ENCODE assay signal across 1 mouse cellular context in the genomic region with DNA sequence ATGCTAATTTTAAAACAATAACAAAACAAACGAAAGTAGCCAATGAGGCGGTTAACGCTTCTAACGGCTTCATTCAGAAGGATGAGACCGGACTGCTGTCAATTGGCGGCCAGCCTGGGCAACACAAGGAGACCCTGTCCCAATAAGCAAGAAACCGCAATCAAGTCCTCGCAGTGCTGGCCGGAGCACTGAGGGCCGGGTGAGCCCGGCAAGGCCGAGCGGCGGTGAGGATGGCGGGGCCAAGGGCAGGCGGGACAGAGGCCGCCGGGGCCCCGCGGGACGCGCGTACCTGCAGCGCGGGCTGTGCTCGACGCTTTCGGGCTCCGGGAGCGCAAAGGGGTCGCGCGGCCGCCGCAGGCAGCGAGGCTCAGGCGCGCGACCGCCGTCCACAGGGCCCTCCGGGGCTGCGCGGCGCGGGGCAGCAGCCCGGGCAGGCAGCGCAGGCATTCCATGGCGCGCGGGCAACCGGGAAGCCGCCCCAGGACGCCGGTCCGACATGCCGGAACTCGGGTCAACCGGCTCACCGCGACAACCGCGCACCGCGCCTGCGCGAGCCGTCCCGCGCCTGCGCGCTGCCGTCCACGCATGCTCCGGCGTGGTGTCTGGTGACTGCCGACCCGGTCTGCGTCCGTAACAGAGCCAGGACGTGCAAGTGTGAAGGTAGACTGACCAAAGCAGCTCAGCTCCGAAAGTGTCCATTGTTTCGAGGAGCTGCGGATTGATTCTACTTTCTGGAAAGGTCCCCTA.
TF ChIP-seq lines count a peak whose summit lies in the region.

A gene (minus strand): TSS at position 587 of the 747 bp plus-strand sequence.

TF ChIP-seq in CH12.LX, 34 proteins besides CTCF, POLR2A, EP300 and RAD21 (continued from another document):
- TF ChIP-seq ZNF384 (IDR thresholded peaks at IDR 0.05; ENCODE audit: low read depth, low read length) (no peak), GABPA (IDR thresholded peaks at IDR 0.05; ENCODE audit: insufficient replicate concordance, low read depth, low read length) (no peak), SMC3 (IDR thresholded peaks at IDR 0.05; ENCODE audit: low read depth, low read length) (no peak), CHD1 (IDR thresholded peaks at IDR 0.05; ENCODE audit: low read depth, low read length) (no peak), ZKSCAN1 (IDR thresholded peaks at IDR 0.05; ENCODE audit: borderline replicate concordance, low read depth, low read length) (no peak), POLR2AphosphoS2 (IDR thresholded peaks at IDR 0.05; ENCODE audit: low read depth, low read length) (peak; percentile 78; the same call in 1 of the 2 replicates), CHD2 (IDR thresholded peaks at IDR 0.05; ENCODE audit: low read length) (no peak), ELF1 (IDR thresholded peaks at IDR 0.05; ENCODE audit: low read depth, low read length) (peak; percentile 92), TCF12 (IDR thresholded peaks at IDR 0.05; ENCODE audit: low read depth, low read length) (peak; percentile 79), JUND (conservative IDR thresholded peaks at IDR 0.05; ENCODE audit: low read depth, low read length) (no peak), IRF4 (IDR thresholded peaks at IDR 0.05; ENCODE audit: low read depth, low read length) (no peak), TBP (conservative IDR thresholded peaks at IDR 0.05; ENCODE audit: low read depth, low read length) (peak; percentile 74; the same call in 1 of the 2 replicates), NRF1 (IDR thresholded peaks at IDR 0.05; ENCODE audit: low read depth, low read length) (peak; percentile 99), ETS1 (conservative IDR thresholded peaks at IDR 0.05; ENCODE audit: low read depth, low read length) (no peak), KAT2A (IDR thresholded peaks at IDR 0.05; ENCODE audit: insufficient replicate concordance, low read length) (peak; percentile 48; the same call in 1 of the 2 replicates), MAX (IDR thresholded peaks at IDR 0.05; ENCODE audit: low read length) (peak; percentile 90), HCFC1 (IDR thresholded peaks at IDR 0.05; ENCODE audit: low read depth, low read length) (peak; percentile 77), USF2 (conservative IDR thresholded peaks at IDR 0.05; ENCODE audit: low read depth, low read length) (no peak), MXI1 (IDR thresholded peaks at IDR 0.05; ENCODE audit: low read depth, low read length) (peak; percentile 89), SIN3A (IDR thresholded peaks at IDR 0.05; ENCODE audit: low read length) (no peak; the same call in none of the 2 replicates), MAZ (IDR thresholded peaks at IDR 0.05; ENCODE audit: low read depth, low read length) (no peak), ZC3H11A (IDR thresholded peaks at IDR 0.05; ENCODE audit: low read depth, low read length) (no peak), JUN (IDR thresholded peaks at IDR 0.05; ENCODE audit: insufficient read depth, low read depth, low read length) (no peak), MYC (IDR thresholded peaks at IDR 0.05; ENCODE audit: low read depth, low read length) (peak; percentile 51), PAX5 (IDR thresholded peaks at IDR 0.05; ENCODE audit: low read length) (no peak), E2F4 (IDR thresholded peaks at IDR 0.05; ENCODE audit: insufficient replicate concordance, low read depth, low read length) (no peak), UBTF (IDR thresholded peaks at IDR 0.05; ENCODE audit: low read depth, low read length) (peak; percentile 73; the same call in 1 of the 2 replicates), ZMIZ1 (IDR thresholded peaks at IDR 0.05; ENCODE audit: low read depth, low read length) (peak; percentile 89), USF1 (IDR thresholded peaks at IDR 0.05; ENCODE audit: low read depth, low read length) (no peak), MEF2A (IDR thresholded peaks at IDR 0.05; ENCODE audit: borderline replicate concordance, low read depth, low read length) (no peak), BHLHE40 (IDR thresholded peaks at IDR 0.05; ENCODE audit: low read depth, low read length) (peak; percentile 78)
